Mouse (Mus musculus) intestine, embryonic 14.5 days (tissue): ENCODE data around the gene Rsrc1. TPM values are rescaled to one million over a fixed set of nuclear protein-coding genes. Genes with fewer than 3 reads are reported as not detected.

ENCODE experiments used
- ATAC-seq: fragments of 200-750 bp; cut with Nextera tagmentation; replicated peaks from 2 replicates; pipeline ENCODE4 v1.8.0; 2017; ENCODE audit warnings: low read depth, moderate number of reproducible peaks, moderate TSS enrichment, moderate library complexity; ENCODE audit not compliant: low FRiP score, low TSS enrichment
- DNase-seq: peaks from one replicate; pipeline ENCODE4 v3.0.0-alpha.2; 2018; ENCODE audit warnings: low spot score
- H3K27ac ChIP-seq: fragments of 300-500 bp; sonication (generic); 2 replicates; pipeline ENCODE4 v1.5.1; 2014; ENCODE audit warnings: low read depth, mild to moderate bottlenecking, control low read depth
- H3K27me3 ChIP-seq: fragments of 300-500 bp; sonication (generic); replicated peaks from 2 replicates; pipeline ENCODE4 v1.6.1; 2014; ENCODE audit warnings: low read length, control low read depth; ENCODE audit not compliant: control insufficient read depth, insufficient read depth
- H3K36me3 ChIP-seq: fragments of 300-500 bp; sonication (generic); 2 replicates; pipeline ENCODE4 v1.6.1; 2014; ENCODE audit warnings: low read length, control low read depth; ENCODE audit not compliant: control insufficient read depth, insufficient read depth
- H3K4me1 ChIP-seq: fragments of 300-500 bp; sonication (generic); replicated peaks from 2 replicates; pipeline ENCODE4 v1.6.1; 2014; ENCODE audit warnings: low read length, control low read depth, mixed read lengths; ENCODE audit not compliant: control insufficient read depth, insufficient read depth
- H3K4me2 ChIP-seq: fragments of 300-500 bp; sonication (generic); 2 replicates; pipeline ENCODE4 v1.6.1; 2014; ENCODE audit warnings: low read length
- H3K4me3 ChIP-seq: fragments of 300-500 bp; sonication (generic); 2 replicates; pipeline ENCODE4 v1.5.1; 2014; ENCODE audit warnings: low read depth, low read length, control low read depth, mixed read lengths
- H3K9ac ChIP-seq: fragments of 300-500 bp; sonication (generic); 2 replicates; pipeline ENCODE4 v1.6.1; 2014; ENCODE audit warnings: mild to moderate bottlenecking, low read length
- H3K9me3 ChIP-seq: fragments of 300-500 bp; sonication (generic); 2 replicates; pipeline ENCODE4 v1.6.1; 2016; ENCODE audit warnings: low read length, control low read depth; ENCODE audit not compliant: control insufficient read depth
- WGBS: fragments of 180-500 bp; shearing (Covaris S2); extraction: QIAGEN DNeasy Blood & Tissue Kit; methylation state at CpG from one replicate; pipeline ENCODE4 v1.1.7; 2014; 5-methylcytosine and 5-hydroxymethylcytosine counted together
- polyA plus RNA-seq: library from polyadenylated mRNA; unstranded; fragments of >200 nt; fragmentation: Nextera tagmentation; extraction: Ambion mirVana; gene quantifications from 2 replicates; pipeline ENCODE4 v1.2.1, GENCODE M21; 2014

Gene Rsrc1
- polyA plus RNA-seq, 1 experiment from 2014 or later, result 32.7 TPM

- no peak overlapping the region for H3K4me3 ChIP-seq
- H3K4me2 ChIP-seq, result no peak overlapping the region
- H3K27ac ChIP-seq, result no peak overlapping the region
- H3K36me3 ChIP-seq, result no peaks in the 10 kb centered on the region
- 77% methylated on average over 4 of the region's 4 CpGs for WGBS
- DNase-seq (no peak), ATAC-seq (no peak)
- no peaks in the 10 kb centered on the region for H3K27me3 ChIP-seq
- H3K9ac ChIP-seq, result no peak overlapping the region
- no peaks in the 10 kb centered on the region for H3K9me3 ChIP-seq
- no peaks in the 10 kb centered on the region for H3K4me1 ChIP-seq
Measured at GRCm38 (mm10) chr3:67279781-67280180, 298.6 kb downstream of the Rsrc1 start.

GRCm38 (mm10) chr3:67280247-67280646 is 299.1 kb downstream of the Rsrc1 start:
- Histone ChIP-seq H3K9me3 (no peaks in the 10 kb centered on the region), H3K4me2 (no peak overlapping the region), H3K9ac (no peak overlapping the region), H3K27ac (no peak overlapping the region), H3K36me3 (no peaks in the 10 kb centered on the region), H3K4me3 (no peak overlapping the region), H3K27me3 (no peaks in the 10 kb centered on the region), H3K4me1 (no peaks in the 10 kb centered on the region)
- DNase-seq, result no peak
- ATAC-seq, result no peak
- 61% methylated on average over 3 of the region's 3 CpGs for WGBS

- Histone ChIP-seq H3K4me2 (no peak overlapping the region), H3K4me3 (no peak overlapping the region), H3K9me3 (no peaks in the 10 kb centered on the region), H3K27me3 (no peaks in the 10 kb centered on the region), H3K9ac (no peak overlapping the region), H3K27ac (no peak overlapping the region), H3K4me1 (no peaks in the 10 kb centered on the region), H3K36me3 (no peaks in the 10 kb centered on the region)
- ATAC-seq, result no peak
- WGBS, result 93% methylated on average over 1 of the region's 1 CpGs
- no peak for DNase-seq
Measured at GRCm38 (mm10) chr3:67284039-67284438, 302.8 kb downstream of the Rsrc1 start.

GRCm38 (mm10) chr3:67284848-67285247 is 303.7 kb downstream of the Rsrc1 start:
- H3K27ac ChIP-seq, result no peak overlapping the region
- H3K4me2 ChIP-seq, result no peak overlapping the region
- H3K4me3 ChIP-seq, result no peak overlapping the region
- H3K9me3 ChIP-seq, result no peaks in the 10 kb centered on the region
- WGBS, result 69% methylated on average over 4 of the region's 4 CpGs
- H3K27me3 ChIP-seq, result no peaks in the 10 kb centered on the region
- no peak for DNase-seq
- H3K4me1 ChIP-seq, result no peaks in the 10 kb centered on the region
- ATAC-seq, result no peak
- H3K9ac ChIP-seq, result no peak overlapping the region
- H3K36me3 ChIP-seq, result no peaks in the 10 kb centered on the region

- DNase-seq (no peak), ATAC-seq (no peak)
- Histone ChIP-seq H3K4me1 (no peaks in the 10 kb centered on the region), H3K4me3 (no peak overlapping the region), H3K4me2 (no peak overlapping the region), H3K9ac (no peak overlapping the region), H3K9me3 (no peaks in the 10 kb centered on the region), H3K36me3 (no peaks in the 10 kb centered on the region), H3K27ac (no peak overlapping the region), H3K27me3 (no peaks in the 10 kb centered on the region)
- WGBS, result 87% methylated on average over 7 of the region's 7 CpGs
Measured at GRCm38 (mm10) chr3:67288664-67289063, 307.5 kb downstream of the Rsrc1 start.

GRCm38 (mm10) chr3:67289482-67289881 is 308.3 kb downstream of the Rsrc1 start:
- no peak overlapping the region for H3K9ac ChIP-seq
- ATAC-seq (no peak), DNase-seq (no peak)
- H3K9me3 ChIP-seq, result no peaks in the 10 kb centered on the region
- H3K36me3 ChIP-seq, result no peaks in the 10 kb centered on the region
- no peak overlapping the region for H3K27ac ChIP-seq
- no peaks in the 10 kb centered on the region for H3K4me1 ChIP-seq
- WGBS, result 80% methylated on average over 6 of the region's 6 CpGs
- no peaks in the 10 kb centered on the region for H3K27me3 ChIP-seq
- no peak overlapping the region for H3K4me2 ChIP-seq
- H3K4me3 ChIP-seq, result no peak overlapping the region

- no peak overlapping the region for H3K4me2 ChIP-seq
- 39% methylated on average over 2 of the region's 2 CpGs for WGBS
- ATAC-seq (no peak), DNase-seq (no peak)
- no peaks in the 10 kb centered on the region for H3K36me3 ChIP-seq
- no peak overlapping the region for H3K9ac ChIP-seq
- H3K27me3 ChIP-seq, result no peaks in the 10 kb centered on the region
- H3K27ac ChIP-seq, result no peak overlapping the region
- no peak overlapping the region for H3K4me3 ChIP-seq
- no peaks in the 10 kb centered on the region for H3K9me3 ChIP-seq
- H3K4me1 ChIP-seq, result no peaks in the 10 kb centered on the region
Measured at GRCm38 (mm10) chr3:67308725-67309124, 327.5 kb downstream of the Rsrc1 start.

- Histone ChIP-seq H3K4me3 (no peak overlapping the region), H3K27me3 (no peaks in the 10 kb centered on the region), H3K9ac (no peak overlapping the region), H3K9me3 (no peaks in the 10 kb centered on the region), H3K27ac (no peak overlapping the region), H3K4me2 (no peak overlapping the region), H3K36me3 (no peaks in the 10 kb centered on the region), H3K4me1 (no peaks in the 10 kb centered on the region)
- DNase-seq, result no peak
- ATAC-seq, result no peak
- WGBS, result 67% methylated on average over 7 of the region's 7 CpGs
Measured at GRCm38 (mm10) chr3:67309644-67310311, 328.6 kb downstream of the Rsrc1 start.

- H3K4me2 ChIP-seq, result no peak overlapping the region
- no peaks in the 10 kb centered on the region for H3K4me1 ChIP-seq
- ATAC-seq, result no peak
Measured at GRCm38 (mm10) chr3:67311436-67311835, 330.2 kb downstream of the Rsrc1 start.

More at GRCm38 (mm10) chr3:67311436-67311835, 330.2 kb downstream of the Rsrc1 start:
- Histone ChIP-seq H3K9ac (no peak overlapping the region), H3K9me3 (no peaks in the 10 kb centered on the region), H3K27ac (no peak overlapping the region), H3K27me3 (no peaks in the 10 kb centered on the region), H3K36me3 (no peaks in the 10 kb centered on the region), H3K4me3 (no peak overlapping the region)
- DNase-seq, result no peak
- WGBS, result 28% methylated on average over 2 of the region's 2 CpGs
